Mouse (Mus musculus) embryonic facial prominence, embryonic 14.5 days (tissue): ENCODE results near the gene Dock10. TPM values are rescaled to one million over a fixed set of nuclear protein-coding genes. Genes with fewer than 3 reads are reported as not detected.

ENCODE experiments used
- ATAC-seq: fragments of 200-750 bp; cut with Nextera tagmentation; 2 replicates; pipeline ENCODE4 v1.8.0; 2017; ENCODE audit warnings: low read depth, moderate number of reproducible peaks, moderate TSS enrichment
- DNase-seq: peaks from one replicate; pipeline ENCODE4 v3.0.0-alpha.2; 2015; ENCODE audit warnings: low spot score
- H3K27ac ChIP-seq: fragments of 300-500 bp; sonication (generic); replicated peaks from 2 replicates; pipeline ENCODE4 v1.5.1; 2014; ENCODE audit warnings: low read depth, mild to moderate bottlenecking, low read length, moderate library complexity
- H3K27me3 ChIP-seq: fragments of 300-500 bp; sonication (generic); replicated peaks from 2 replicates; pipeline ENCODE4 v1.6.1; 2014; ENCODE audit warnings: low read length; ENCODE audit not compliant: control insufficient read depth, insufficient read depth
- H3K36me3 ChIP-seq: fragments of 300-500 bp; sonication (generic); 2 replicates; pipeline ENCODE4 v1.6.1; 2014; ENCODE audit warnings: low read length, mixed read lengths; ENCODE audit not compliant: control insufficient read depth, insufficient read depth
- H3K4me1 ChIP-seq: fragments of 300-500 bp; sonication (generic); 2 replicates; pipeline ENCODE4 v1.6.1; 2014; ENCODE audit warnings: antibody characterized with exemption, low read length; ENCODE audit not compliant: control insufficient read depth, insufficient read depth
- H3K4me2 ChIP-seq: fragments of 300-500 bp; sonication (generic); 2 replicates; pipeline ENCODE4 v1.6.1; 2014; ENCODE audit warnings: low read depth, mild to moderate bottlenecking, low read length, moderate library complexity, mixed read lengths
- H3K4me3 ChIP-seq: fragments of 300-500 bp; sonication (generic); 2 replicates; pipeline ENCODE4 v1.5.1; 2014; ENCODE audit warnings: low read depth, mild to moderate bottlenecking, low read length
- H3K9ac ChIP-seq: fragments of 300-500 bp; sonication (generic); 2 replicates; pipeline ENCODE4 v1.6.1; 2014; ENCODE audit warnings: low read depth, mild to moderate bottlenecking, low read length, moderate library complexity, mixed read lengths
- H3K9me3 ChIP-seq: fragments of 300-500 bp; sonication (generic); 2 replicates; pipeline ENCODE4 v1.6.1; 2016; ENCODE audit warnings: low read length; ENCODE audit not compliant: control insufficient read depth
- WGBS: fragments of 180-500 bp; shearing (Covaris S2); extraction: QIAGEN DNeasy Blood & Tissue Kit; methylation state at CpG from one replicate; pipeline ENCODE4 v1.1.7; 2014; 5-methylcytosine and 5-hydroxymethylcytosine counted together
- polyA plus RNA-seq: library from polyadenylated mRNA; unstranded; fragments of >200 nt; fragmentation: Nextera tagmentation; extraction: Ambion mirVana; gene quantifications from 2 replicates; pipeline ENCODE4 v1.2.1, GENCODE M21; 2014

Dock10 gene
- polyA plus RNA-seq, 1 experiment from 2014 or later = 10.2 TPM

DNA sequence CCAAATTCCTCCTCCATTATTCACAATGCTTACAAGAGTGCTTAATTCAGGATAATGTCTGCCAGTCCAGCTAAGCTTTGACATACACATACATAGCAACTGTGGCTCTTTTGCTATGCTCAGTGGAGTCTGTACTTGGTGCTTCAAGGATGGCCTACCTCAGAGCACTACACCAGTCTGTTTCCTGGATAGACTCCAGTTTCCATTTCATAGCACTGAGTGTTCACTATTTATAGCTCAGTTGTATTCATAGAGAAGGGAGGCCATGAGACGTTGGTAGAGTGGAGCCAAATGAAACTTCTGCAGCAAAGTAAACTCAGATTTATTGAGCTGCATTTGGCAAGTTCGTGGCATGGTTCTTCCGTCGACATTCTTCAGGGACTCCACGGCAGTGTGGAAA is 274.9 kb downstream of the Dock10 start:
- no peak for ATAC-seq
- no peak overlapping the region for H3K4me3 ChIP-seq
- no peaks in the 10 kb centered on the region for H3K36me3 ChIP-seq
- no peak overlapping the region for H3K27ac ChIP-seq
- no peak overlapping the region for H3K9ac ChIP-seq
- DNase-seq = peak; percentile 9
- WGBS = 83% methylated on average over 5 of the region's 5 CpGs
- H3K9me3 ChIP-seq = no peaks in the 10 kb centered on the region
- no peaks in the 10 kb centered on the region for H3K4me1 ChIP-seq
- no peak overlapping the region for H3K4me2 ChIP-seq
- no peaks in the 10 kb centered on the region for H3K27me3 ChIP-seq

DNA sequence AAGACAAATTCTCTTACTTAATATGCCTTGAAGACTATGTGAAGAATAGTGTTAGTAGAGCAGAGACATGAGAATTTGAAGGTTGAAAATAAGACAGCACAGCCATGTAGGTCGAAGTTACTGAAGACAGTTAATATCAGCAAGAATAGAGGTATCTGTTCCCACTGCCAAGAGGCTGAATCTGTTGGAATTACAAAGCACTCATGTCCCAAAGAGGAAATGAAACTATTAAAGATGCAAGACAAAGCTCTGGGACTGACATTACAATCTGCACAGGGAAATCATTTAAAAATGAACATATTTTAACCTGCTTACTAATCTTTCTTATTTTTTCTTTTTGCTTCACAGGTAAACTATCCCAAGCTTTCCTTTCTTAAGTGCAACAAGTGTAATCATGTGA is 283.4 kb downstream of the Dock10 start:
- 64% methylated on average over 1 of the region's 1 CpGs for WGBS
- no peak overlapping the region for H3K9ac ChIP-seq
- H3K27me3 ChIP-seq = no peaks in the 10 kb centered on the region
- no peaks in the 10 kb centered on the region for H3K9me3 ChIP-seq
- H3K27ac ChIP-seq = no peak overlapping the region
- H3K4me3 ChIP-seq = no peak overlapping the region
- no peaks in the 10 kb centered on the region for H3K36me3 ChIP-seq
- ATAC-seq (no peak), DNase-seq (no peak)
- no peaks in the 10 kb centered on the region for H3K4me1 ChIP-seq
- no peak overlapping the region for H3K4me2 ChIP-seq

DNA sequence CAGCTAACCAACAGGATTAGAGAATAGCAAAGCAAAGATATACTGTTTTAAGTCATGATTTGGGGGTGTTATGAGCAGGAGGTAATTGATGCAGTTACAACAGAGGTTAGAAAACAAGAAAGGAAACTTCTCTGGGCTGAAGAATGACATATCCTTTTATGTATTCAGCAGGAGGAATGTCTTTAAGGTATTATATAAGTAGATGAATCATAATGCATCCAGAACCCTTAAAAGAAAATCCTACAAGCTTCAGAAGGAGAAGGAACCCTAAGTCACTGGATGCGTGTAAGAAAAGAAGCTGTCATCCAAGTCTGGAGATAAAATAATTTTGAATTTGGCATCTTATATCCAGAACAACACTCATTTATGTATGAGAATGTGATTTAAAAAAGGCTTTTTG is 285.9 kb downstream of the Dock10 start:
- no peak overlapping the region for H3K4me3 ChIP-seq
- H3K27ac ChIP-seq = no peak overlapping the region
- H3K9ac ChIP-seq = no peak overlapping the region
- DNase-seq (no peak), ATAC-seq (no peak)
- H3K36me3 ChIP-seq = no peaks in the 10 kb centered on the region
- no peaks in the 10 kb centered on the region for H3K4me1 ChIP-seq
- no peaks in the 10 kb centered on the region for H3K27me3 ChIP-seq
- no peak overlapping the region for H3K4me2 ChIP-seq
- WGBS = 97% methylated on average over 1 of the region's 1 CpGs
- H3K9me3 ChIP-seq = no peaks in the 10 kb centered on the region

DNA sequence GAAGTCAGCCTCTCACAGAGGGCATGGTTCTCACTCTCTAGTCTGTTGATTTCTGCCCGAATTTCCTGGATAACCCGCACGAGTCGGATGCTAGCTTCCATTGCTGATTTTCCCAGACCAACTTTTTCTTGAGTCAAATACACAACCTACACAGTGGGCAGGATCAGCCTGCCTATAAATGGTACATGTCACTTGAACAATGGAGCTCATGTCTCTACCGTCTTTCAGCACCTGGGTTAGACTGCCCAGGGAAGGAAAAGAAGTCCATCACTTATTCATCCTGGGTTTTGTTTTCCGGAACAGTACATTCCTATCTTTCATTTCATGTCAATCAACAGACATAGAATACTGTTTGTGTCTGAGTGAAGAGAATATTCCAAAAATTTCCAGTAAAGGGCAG is 297.0 kb downstream of the Dock10 start, which contains the start of gene Gm45261:
Gm45261 (minus strand) TSS at position 101 of the 400 bp plus-strand sequence.
- no peaks in the 10 kb centered on the region for H3K27me3 ChIP-seq
- no peak within 1 kb of the TSS for H3K4me2 ChIP-seq
- H3K4me3 ChIP-seq = no peak within 1 kb of the TSS
- no peak within 1 kb of the TSS for H3K9ac ChIP-seq
- ATAC-seq (no peak), DNase-seq (no peak)
- no peak within 1 kb of the TSS for H3K27ac ChIP-seq
- H3K4me1 ChIP-seq = no peaks in the 10 kb centered on the region
- H3K9me3 ChIP-seq = no peaks in the 10 kb centered on the region
- no peaks in the 10 kb centered on the region for H3K36me3 ChIP-seq
- 66% methylated on average over 6 of the region's 6 CpGs for WGBS

DNA sequence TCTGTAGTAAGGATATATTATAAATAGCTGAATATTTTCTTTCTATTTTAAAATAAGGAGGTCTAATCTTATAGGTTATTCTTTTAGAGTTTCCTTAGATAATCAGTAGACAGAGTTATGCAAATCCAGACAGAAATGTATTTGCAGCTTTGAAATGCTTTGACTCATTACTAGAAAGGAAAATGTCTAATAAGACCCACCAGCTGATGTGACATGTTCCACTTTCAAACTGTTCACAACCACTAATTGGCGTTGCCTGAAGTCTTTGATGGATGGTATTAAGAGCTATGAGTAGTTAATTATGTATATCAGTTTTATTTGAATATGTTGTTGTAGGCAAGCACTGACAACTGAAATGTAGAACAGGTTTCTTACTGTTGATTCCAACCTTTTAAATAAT is 298.4 kb downstream of the Dock10 start:
- H3K27me3 ChIP-seq = no peaks in the 10 kb centered on the region
- H3K4me2 ChIP-seq = no peak overlapping the region
- WGBS = 86% methylated on average over 1 of the region's 1 CpGs
- no peak overlapping the region for H3K27ac ChIP-seq
- H3K9me3 ChIP-seq = no peaks in the 10 kb centered on the region
- H3K4me1 ChIP-seq = no peaks in the 10 kb centered on the region
- no peak for ATAC-seq
- H3K4me3 ChIP-seq = no peak overlapping the region
- H3K36me3 ChIP-seq = no peaks in the 10 kb centered on the region
- H3K9ac ChIP-seq = no peak overlapping the region
- no peak for DNase-seq

DNA sequence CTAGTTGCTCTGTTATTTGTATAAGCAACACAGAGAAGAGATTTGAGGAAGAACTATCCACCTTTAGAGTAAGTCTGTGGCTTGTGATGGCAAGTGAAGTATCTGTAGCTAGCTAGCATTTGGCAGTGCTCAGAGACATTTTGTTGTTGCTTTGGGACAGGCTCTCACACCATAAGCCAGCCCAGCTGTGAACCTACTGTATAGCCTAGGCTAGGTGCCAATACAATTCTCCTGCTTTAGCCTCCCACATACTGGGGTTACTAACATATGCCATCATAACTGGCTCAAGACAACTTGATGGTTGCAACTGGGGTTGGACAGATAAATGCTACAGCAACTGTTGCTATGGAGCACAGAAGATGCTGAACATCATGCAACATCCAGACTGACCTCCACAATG is 298.9 kb downstream of the Dock10 start:
- Histone ChIP-seq H3K4me1 (no peaks in the 10 kb centered on the region), H3K9ac (no peak overlapping the region), H3K4me3 (no peak overlapping the region), H3K27ac (no peak overlapping the region), H3K9me3 (no peaks in the 10 kb centered on the region), H3K4me2 (no peak overlapping the region), H3K27me3 (no peaks in the 10 kb centered on the region), H3K36me3 (no peaks in the 10 kb centered on the region)
- ATAC-seq = no peak
- DNase-seq = no peak

DNA sequence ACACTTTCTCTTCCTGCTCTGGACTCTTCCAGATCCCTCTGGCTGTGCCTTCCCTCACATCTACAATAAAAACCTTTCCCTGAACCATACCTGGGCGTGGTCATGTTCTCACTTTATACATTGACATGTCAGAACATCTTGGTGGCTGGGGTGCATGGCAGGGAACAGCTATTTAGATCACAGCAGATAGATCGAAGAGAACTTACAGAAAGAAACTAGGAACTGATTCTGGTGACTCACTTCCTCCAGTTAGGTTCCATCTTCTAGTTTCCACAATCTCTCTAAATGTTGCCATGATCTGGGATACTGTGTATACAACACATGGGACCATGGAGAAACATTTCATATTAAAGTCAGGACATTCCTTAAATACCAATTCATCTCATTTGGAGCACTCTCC is 304.4 kb downstream of the Dock10 start:
- Histone ChIP-seq H3K4me3 (no peak overlapping the region), H3K9me3 (no peaks in the 10 kb centered on the region), H3K4me2 (no peak overlapping the region), H3K4me1 (no peaks in the 10 kb centered on the region), H3K27ac (no peak overlapping the region), H3K27me3 (no peaks in the 10 kb centered on the region), H3K36me3 (no peaks in the 10 kb centered on the region), H3K9ac (no peak overlapping the region)
- ATAC-seq = no peak
- DNase-seq = no peak
- WGBS = 72% methylated on average over 2 of the region's 2 CpGs

DNA sequence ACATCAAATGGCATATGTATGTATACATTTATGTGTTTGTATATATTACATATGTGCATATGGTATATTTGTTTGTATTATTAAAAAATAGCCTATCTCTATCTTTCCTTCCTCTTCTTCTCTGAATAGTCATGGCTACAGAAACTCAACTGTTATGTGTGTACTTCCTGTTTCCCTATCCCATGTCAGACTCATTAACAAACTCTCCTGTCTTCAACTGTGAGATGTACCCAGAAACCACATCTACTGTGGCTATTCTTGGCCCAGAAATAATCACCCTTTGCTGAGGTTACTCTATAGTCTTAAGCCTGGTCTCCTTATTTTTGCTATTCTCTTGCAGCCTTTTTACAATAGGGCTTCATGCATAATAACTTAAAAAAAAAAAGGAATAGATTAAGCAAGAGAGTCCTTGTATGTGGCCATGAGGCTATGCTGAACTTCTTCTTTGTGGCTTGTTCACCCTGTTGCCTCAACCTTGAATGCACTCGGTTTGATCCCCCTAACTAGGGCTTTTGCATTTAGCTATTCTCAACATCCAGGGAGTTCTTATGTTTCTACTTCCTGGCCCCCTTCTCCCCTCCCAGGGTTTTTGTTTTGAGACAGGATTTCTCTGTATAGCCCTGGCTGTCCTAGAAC is 306.3 kb downstream of the Dock10 start:
- Histone ChIP-seq H3K9ac (no peak overlapping the region), H3K27me3 (no peaks in the 10 kb centered on the region), H3K4me1 (no peaks in the 10 kb centered on the region), H3K36me3 (no peaks in the 10 kb centered on the region), H3K27ac (no peak overlapping the region), H3K4me2 (no peak overlapping the region), H3K4me3 (no peak overlapping the region), H3K9me3 (no peaks in the 10 kb centered on the region)
- 85% methylated on average over 1 of the region's 1 CpGs for WGBS
- no peak for ATAC-seq
- no peak for DNase-seq
